ENCODE assay signal across 15 mouse cellular contexts in the genomic region with DNA sequence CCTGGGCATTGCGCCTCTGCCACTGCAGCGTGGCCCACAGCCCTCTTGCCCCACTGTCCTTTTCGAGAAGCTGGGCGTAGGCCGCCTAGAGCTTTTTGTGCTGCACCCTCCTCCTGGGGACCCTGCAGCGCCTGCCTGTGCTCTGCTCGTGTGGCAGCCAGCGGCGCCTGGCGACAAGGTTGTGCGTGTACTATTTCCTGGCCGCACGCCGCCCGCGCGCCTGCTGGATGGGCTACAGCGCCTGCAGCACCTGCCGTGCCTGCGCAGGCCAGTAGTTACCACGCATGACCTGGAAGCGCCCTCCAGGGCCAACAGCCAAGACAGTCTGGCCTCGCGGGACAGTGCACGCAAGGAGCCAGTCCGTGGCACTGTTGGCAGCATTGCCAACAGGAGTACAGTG.
"Had no signal": no experiment of that assay in that cellular context is flagged by ENCODE, and none has a peak within 500 bp of the region (broad histone marks: within the 10 kb centered on the region; RNA-seq: fewer than 3 reads in every experiment).

No protein-coding gene starts in this region.

- ATAC-seq: intestine, embryonic 16.5 days; lung, postnatal 0 days had no signal

- H3K4me2 ChIP-seq: kidney, embryonic 15.5 days; limb, embryonic 12.5 days; liver, embryonic 13.5 days; neural tube, embryonic 12.5 days had no signal

- H3K27me3 ChIP-seq: kidney, embryonic 15.5 days; limb, embryonic 12.5 days; liver, embryonic 13.5 days; neural tube, embryonic 12.5 days had no signal

- H3K4me1 ChIP-seq: kidney, embryonic 15.5 days; limb, embryonic 12.5 days; neural tube, embryonic 12.5 days had no signal

- H3K9me3 ChIP-seq: kidney, embryonic 15.5 days; limb, embryonic 12.5 days; liver, embryonic 13.5 days; neural tube, embryonic 12.5 days had no signal

- H3K27ac ChIP-seq: kidney, embryonic 15.5 days; limb, embryonic 12.5 days; liver, embryonic 13.5 days; neural tube, embryonic 12.5 days; stomach, postnatal 0 days had no signal

- H3K9ac ChIP-seq: kidney, embryonic 15.5 days; limb, embryonic 12.5 days; liver, embryonic 13.5 days; neural tube, embryonic 12.5 days had no signal

- H3K4me3 ChIP-seq: kidney, embryonic 15.5 days; limb, embryonic 12.5 days; liver, embryonic 13.5 days; neural tube, embryonic 12.5 days had no signal

- DNase-seq: kidney, adult 2 months; kidney, postnatal 14 days; layer of hippocampus, postnatal 36 days; liver; liver, embryonic 13.5 days; lung, adult 2 months; lung, postnatal 36 days; thymus, adult 2 months; thymus, postnatal 36 days had no signal
